Mouse (Mus musculus): ENCODE measurements at regions not wholly inside any gene's neighbourhood (a gene's known extent, or its start where the extent isn't known, plus 50 kb on each side); places are given as distances from the start of the nearest gene placed in this dataset.

GRCm38 (mm10) chr5:141084746-141085145 is 84.4 kb upstream of the Card11 start:
- TF ChIP-seq CTCF (IDR thresholded peaks at IDR 0.05; ENCODE audit: borderline replicate concordance, extremely low read depth, insufficient read depth, insufficient read length): no peak
- TF ChIP-seq POLR2A (IDR thresholded peaks at IDR 0.05; ENCODE audit: borderline replicate concordance, extremely low read depth, insufficient read depth, insufficient read length, poor library complexity, severe bottlenecking): no peak
